Mouse (Mus musculus): ENCODE results near the gene Mfsd6l.

The Mfsd6l gene

GRCm38 (mm10) chr11:68602200-68602931 lies 46.4 kb downstream of the Mfsd6l start:
- DNase-seq (ENCODE audit: low spot score), result no peak

DNA sequence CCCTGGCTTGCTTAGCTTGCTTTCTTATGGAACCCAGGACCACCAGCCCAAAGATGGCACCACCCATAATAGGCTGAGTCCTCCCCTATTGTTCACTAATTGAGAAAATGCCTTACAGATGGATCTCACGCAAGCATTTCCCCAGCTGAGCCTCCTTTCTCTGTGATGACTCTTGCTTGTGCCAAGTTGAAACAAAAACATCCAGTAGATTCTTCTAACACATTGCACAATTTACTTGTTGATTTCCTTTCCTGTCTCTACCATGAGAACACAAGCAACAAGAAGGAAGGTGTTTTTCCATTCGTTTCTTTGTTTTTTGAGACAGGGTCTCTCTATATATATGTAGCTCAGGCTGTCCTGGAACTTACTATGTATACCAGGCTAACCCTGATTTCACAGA lies 51.1 kb downstream of the Mfsd6l start:
- no peak for DNase-seq (ENCODE audit: low spot score)

Measured in testis, postnatal 14 days (tissue).